Mouse (Mus musculus) C2C12 (cell line): ENCODE results near the gene Cacna2d3.

Experiments used
- CTCF ChIP-seq: IDR thresholded peaks from one replicate; pipeline ENCODE4 v1.5.1; 2011; ENCODE audit not compliant: control insufficient read depth, insufficient read depth, insufficient read length
- MYOG ChIP-seq: IDR thresholded peaks from one replicate; pipeline ENCODE4 v1.6.1; 2011; ENCODE audit not compliant: control insufficient read depth, insufficient read length; ENCODE audit errors: extremely low read depth
- USF1 ChIP-seq: IDR thresholded peaks from one replicate; pipeline ENCODE4 v1.6.1; 2011; ENCODE audit warnings: low read depth, mild to moderate bottlenecking, control low read depth, moderate library complexity

- TF ChIP-seq CTCF (no peak), MYOG (no peak), USF1 (no peak)
Observed at GRCm38 (mm10) chr14:29009644-29010043, 712.0 kb downstream of the Cacna2d3 start.
